Mouse (Mus musculus) cerebellum, adult 2 months (tissue): ENCODE measurements around the gene Jrkl. TPM values are rescaled to one million over a fixed set of nuclear protein-coding genes. Genes with fewer than 3 reads are reported as not detected.

Source experiments
- DNase-seq, 2 experiments: peaks; one replicate each; pipeline ENCODE4 v3.0.0; 2021
- H3K27ac ChIP-seq: fragments of 200-500 bp; 2 replicates; pipeline ENCODE4 v1.5.1; 2012; ENCODE audit warnings: low read length, control low read depth, inconsistent platforms; ENCODE audit not compliant: insufficient read depth
- H3K27me3 ChIP-seq: fragments of 200-500 bp; 2 replicates; pipeline ENCODE4 v1.6.1; 2012; ENCODE audit warnings: inconsistent platforms, mild to moderate bottlenecking, low read length, moderate library complexity; ENCODE audit not compliant: control insufficient read depth, insufficient read depth
- H3K4me1 ChIP-seq: fragments of 200-500 bp; 2 replicates; pipeline ENCODE4 v1.6.1; 2011; ENCODE audit warnings: low read length; ENCODE audit not compliant: control insufficient read depth, insufficient read depth
- H3K4me3 ChIP-seq: fragments of 200-500 bp; replicated peaks from 2 replicates; pipeline ENCODE3; 2011; ENCODE audit warnings: mild to moderate bottlenecking, low read depth, low read length, control low read depth; ENCODE audit not compliant: insufficient read depth
- CTCF ChIP-seq: fragments of 200-500 bp; IDR thresholded peaks from 2 replicates; pipeline ENCODE4 v1.5.1; 2011; ENCODE audit warnings: low read depth, mild to moderate bottlenecking, control low read depth, low read length, moderate library complexity, borderline replicate concordance; ENCODE audit not compliant: insufficient read depth
- POLR2A ChIP-seq: fragments of 200-500 bp; IDR thresholded peaks from 2 replicates; pipeline ENCODE4 v1.6.1; 2011; ENCODE audit warnings: low read length, control low read depth, borderline replicate concordance; ENCODE audit not compliant: insufficient read depth
- WGBS: fragments of 180-500 bp; shearing (Covaris S2); methylation state at CpG from one replicate; pipeline ENCODE4 v1.1.7; 2018; 5-methylcytosine and 5-hydroxymethylcytosine counted together
- polyA plus RNA-seq: library from polyadenylated mRNA; depleted of rRNA; stranded (reverse); fragments of >200 nt; gene quantifications from 2 replicates; pipeline ENCODE4 v1.2.3, GENCODE M21; 2012; rRNA removed

Gene Jrkl
- polyA plus RNA-seq, 1 experiment = 5.4 TPM

DNA sequence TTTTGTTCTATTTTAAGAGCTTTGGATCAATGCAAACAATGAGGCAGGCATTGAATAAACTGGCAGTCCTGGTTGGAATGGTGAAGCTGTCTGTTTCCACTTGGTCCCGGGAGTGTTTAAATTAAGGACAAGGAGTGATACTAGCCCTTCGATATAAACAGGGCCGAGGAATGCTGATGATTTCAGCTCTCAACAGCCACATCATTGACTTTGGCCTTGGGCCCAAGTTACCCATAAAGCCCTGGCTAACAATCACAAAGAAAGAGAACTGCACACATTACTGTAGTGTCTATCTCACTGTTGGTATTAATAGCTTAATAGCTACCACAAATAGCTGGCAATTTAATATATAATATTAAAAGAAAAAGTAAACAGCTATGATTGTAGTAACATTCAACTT lies 45.5 kb downstream of the Jrkl start:
- Histone ChIP-seq H3K4me3 (no peak overlapping the region), H3K27me3 (no peaks in the 10 kb centered on the region), H3K4me1 (no peaks in the 10 kb centered on the region), H3K27ac (no peak overlapping the region)
- TF ChIP-seq POLR2A (no peak), CTCF (no peak)
- WGBS = 43% methylated on average over 3 of the region's 3 CpGs
- DNase-seq = no peak

GRCm38 (mm10) chr9:13195762-13196161 lies 49.9 kb downstream of the Jrkl start:
- no peak overlapping the region for H3K27ac ChIP-seq
- H3K4me3 ChIP-seq = no peak overlapping the region
- 4% methylated on average over 7 of the region's 7 CpGs for WGBS
- H3K27me3 ChIP-seq = no peaks in the 10 kb centered on the region
- H3K4me1 ChIP-seq = no peaks in the 10 kb centered on the region
- TF ChIP-seq CTCF = peak; percentile 53; the same call in 1 of the 2 replicates
- TF ChIP-seq POLR2A = no peak
- peak; percentile 7 to 11 for DNase-seq

- TF ChIP-seq CTCF = no peak
- TF ChIP-seq POLR2A = no peak
- 4% methylated on average over 4 of the region's 4 CpGs for WGBS
- peak in 1 of 2 experiments; percentile 16 for DNase-seq
Observed at GRCm38 (mm10) chr9:13195268-13195667, 50.4 kb downstream of the Jrkl start.

GRCm38 (mm10) chr9:13194619-13195018 lies 51.0 kb downstream of the Jrkl start:
- no peak overlapping the region for H3K27ac ChIP-seq
- H3K4me3 ChIP-seq = no peak overlapping the region
- no peaks in the 10 kb centered on the region for H3K27me3 ChIP-seq
- WGBS = 90% methylated on average over 4 of the region's 4 CpGs
- H3K4me1 ChIP-seq = no peaks in the 10 kb centered on the region
- TF ChIP-seq POLR2A (no peak), CTCF (no peak)
- no peak for DNase-seq

More at GRCm38 (mm10) chr9:13195268-13195667, 50.4 kb downstream of the Jrkl start:
- Histone ChIP-seq H3K4me3 (no peak overlapping the region), H3K27ac (no peak overlapping the region), H3K4me1 (no peaks in the 10 kb centered on the region), H3K27me3 (no peaks in the 10 kb centered on the region)

Other genes with a start within 250 kb of the Jrkl start
- gene Ccdc82, start 1.1 kb upstream of the Jrkl start, polyA plus RNA-seq = 33.4 and 35.2 TPM in 2 replicates
- 12.3 and 13.4 TPM in 2 replicates for gene Maml2, start 52.1 kb upstream of the Jrkl start, polyA plus RNA-seq
- not detected in 2 replicates for gene Gm17571, start 200.9 kb upstream of the Jrkl start, polyA plus RNA-seq